Mouse (Mus musculus): ENCODE results near the gene Mbnl2.

Gene Mbnl2

DNA sequence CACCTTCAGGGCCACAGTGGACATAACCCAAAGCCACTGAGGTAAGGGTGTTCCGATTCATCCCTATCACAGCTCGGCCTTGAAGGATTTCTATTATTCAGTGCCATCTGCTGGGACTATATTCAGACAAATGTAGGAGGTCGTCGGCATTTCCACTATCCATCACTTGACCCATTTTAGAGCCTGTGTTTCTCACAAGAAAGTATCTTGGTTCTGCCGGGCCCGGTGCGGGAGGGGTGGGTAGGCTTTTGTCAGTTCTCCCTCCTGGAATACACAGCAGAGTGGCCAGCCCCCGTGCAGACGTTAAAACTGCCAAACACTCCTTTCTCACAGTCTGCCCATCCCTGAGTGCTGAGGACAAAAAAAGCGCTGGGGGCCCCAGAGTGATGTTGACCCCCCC, 134.4 kb downstream of the Mbnl2 start:
- DNase-seq (ENCODE audit: low spot score in 2 of 2): no peak

DNA sequence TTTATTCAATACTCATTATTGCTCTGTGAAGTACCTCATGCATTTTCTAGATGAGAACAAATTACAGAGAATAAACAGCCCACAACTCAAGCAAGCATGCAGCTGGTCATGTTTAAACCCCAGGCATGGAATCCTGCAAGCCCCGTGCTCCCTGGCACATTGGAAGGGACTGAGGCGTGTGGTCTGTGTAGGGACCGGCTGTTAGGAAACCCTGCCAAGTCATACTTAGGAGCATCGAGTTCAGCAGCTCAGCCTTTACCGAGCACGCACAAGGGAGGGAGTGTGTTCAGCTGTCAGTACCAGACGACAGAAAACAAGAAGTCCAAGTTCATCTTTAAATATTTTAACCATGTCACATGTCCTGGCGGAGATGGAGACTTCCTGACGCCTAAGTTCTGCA, 141.4 kb downstream of the Mbnl2 start:
- no peak for DNase-seq (ENCODE audit: low spot score in 2 of 2)

DNA sequence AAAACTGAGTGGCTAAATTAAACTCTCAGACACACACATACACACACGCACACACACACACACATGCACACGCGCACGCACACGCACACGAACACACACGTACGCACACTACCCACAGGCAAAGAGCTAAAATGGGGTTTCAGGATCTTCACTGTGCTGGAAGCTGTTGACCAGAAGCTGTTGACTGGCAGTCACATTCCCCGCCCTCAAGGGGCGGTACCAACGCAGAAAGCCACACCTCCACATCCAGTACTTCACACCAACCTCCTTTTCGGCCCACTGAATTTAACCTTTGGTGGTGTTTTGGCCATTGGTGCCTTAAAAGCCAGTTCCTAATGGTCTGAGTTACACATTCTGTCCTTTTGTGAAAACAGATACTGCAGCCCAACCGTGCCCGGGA, 143.5 kb downstream of the Mbnl2 start:
- DNase-seq (ENCODE audit: low spot score in 2 of 2): no peak

GRCm38 (mm10) chr14:120428497-120428896, 153.0 kb downstream of the Mbnl2 start:
- DNase-seq (ENCODE audit: low spot score in 2 of 2): no peak

DNA sequence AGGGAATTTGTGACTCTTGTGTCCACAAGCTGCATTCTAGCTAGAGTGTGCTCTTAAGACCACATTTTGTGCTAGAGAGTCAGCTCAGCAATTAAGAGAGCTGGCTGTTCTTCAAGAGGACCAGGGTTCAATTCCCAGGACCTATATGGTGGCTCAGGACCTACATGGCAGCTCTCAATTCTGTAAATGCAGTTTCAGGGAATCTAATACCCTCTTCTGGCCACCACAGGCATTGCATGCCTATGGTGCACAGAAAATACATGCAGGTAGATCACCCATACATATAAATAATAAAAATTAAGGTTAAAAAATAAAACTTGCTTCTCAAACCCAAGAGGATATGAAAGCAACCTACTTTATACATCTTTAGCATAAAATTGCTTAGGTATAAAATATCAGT, 157.3 kb downstream of the Mbnl2 start:
- DNase-seq (ENCODE audit: low spot score in 2 of 2): no peak

- DNase-seq (ENCODE audit: low spot score in 2 of 2): no peak
These were observed 158.5 kb downstream of the Mbnl2 start for GRCm38 (mm10) chr14:120433931-120434398.

- no peak for DNase-seq (ENCODE audit: low spot score in 2 of 2)
These were observed 159.4 kb downstream of the Mbnl2 start for GRCm38 (mm10) chr14:120434831-120435230.

- DNase-seq (ENCODE audit: low spot score in 2 of 2): no peak
These were observed 165.2 kb downstream of the Mbnl2 start for GRCm38 (mm10) chr14:120440716-120441115.

DNA sequence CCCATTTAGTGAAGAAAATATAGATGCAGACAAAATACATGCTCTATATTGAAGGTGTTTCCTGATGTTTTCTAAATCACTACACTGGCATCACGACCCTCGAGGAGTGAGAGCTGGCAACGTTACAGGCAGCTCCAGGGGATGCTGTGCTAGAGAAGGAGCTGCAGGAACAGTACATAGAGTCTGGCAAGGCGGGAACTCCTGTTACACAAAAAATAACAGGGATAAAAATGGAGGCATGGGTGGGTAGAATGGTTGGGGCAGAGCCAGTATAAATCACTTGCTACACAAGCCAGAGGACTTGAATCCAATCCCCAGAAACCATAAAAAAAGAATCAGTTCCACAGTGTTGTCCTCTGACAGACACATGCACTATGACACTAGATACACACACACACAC, 165.8 kb downstream of the Mbnl2 start:
- no peak for DNase-seq (ENCODE audit: low spot score in 2 of 2)

- DNase-seq (ENCODE audit: low spot score in 2 of 2): no peak
These were observed 166.4 kb downstream of the Mbnl2 start for GRCm38 (mm10) chr14:120441836-120442235.

DNA sequence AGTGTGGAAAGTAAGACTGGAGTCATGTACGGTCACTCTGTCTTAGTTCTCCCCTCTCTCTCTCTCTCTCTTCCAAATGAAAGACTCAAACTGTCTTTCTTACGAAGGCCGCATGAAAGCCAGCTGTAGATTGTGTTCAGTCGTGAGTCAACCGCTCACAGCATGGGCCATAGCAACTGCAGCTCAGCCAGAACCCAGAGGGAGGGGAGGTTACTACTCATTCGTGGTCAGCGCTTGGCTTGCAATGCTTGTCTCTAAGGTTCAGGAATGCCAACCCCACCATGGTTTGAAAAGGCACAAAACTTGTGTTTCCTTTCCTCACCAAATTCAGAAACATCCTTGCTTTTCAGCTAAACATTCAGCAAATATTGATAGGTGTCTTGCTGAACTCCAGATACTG, 178.8 kb downstream of the Mbnl2 start:
- DNase-seq (ENCODE audit: low spot score in 2 of 2): no peak

DNA sequence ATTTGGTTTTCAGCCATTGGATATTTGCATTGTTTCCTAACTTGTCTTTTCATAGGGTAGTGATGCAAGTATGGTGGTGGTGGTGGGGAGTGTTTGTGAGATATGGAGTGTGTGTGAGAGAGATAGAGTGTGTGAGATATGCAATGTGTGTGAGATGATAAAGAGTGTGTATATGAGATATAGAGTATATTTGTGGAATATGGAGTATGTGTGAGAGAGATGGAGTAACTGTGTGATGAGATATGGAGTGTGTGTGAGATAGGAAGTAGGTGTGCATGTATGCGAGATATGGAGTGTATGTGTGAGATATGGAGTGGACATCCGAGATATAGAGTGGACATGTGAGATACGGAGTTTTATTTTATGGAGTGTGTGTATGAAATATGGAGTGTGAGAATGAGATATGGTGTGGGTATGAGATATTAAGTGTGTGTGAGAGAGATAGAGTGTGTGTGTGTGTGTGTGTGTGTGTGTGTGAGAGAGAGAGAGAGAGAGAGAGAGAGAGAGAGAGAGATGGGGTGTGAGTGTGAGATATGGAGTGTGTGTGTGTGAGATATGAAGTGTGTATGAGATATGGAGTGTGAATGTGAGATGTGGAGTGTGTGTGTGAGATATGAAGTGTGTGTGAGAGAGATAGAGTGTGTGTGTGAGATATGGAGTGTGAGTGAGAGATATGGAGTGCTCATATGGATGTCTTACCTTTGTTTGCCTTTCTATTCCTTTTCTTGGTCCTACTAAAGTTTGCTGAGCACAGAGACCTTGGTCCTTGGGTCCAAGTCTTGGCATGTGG, 188.7 kb downstream of the Mbnl2 start:
- no peak for DNase-seq (ENCODE audit: low spot score in 2 of 2)

- no peak for DNase-seq (ENCODE audit: low spot score in 2 of 2)
These were observed 191.3 kb downstream of the Mbnl2 start for GRCm38 (mm10) chr14:120466816-120467215.

GRCm38 (mm10) chr14:120469126-120469790, 193.8 kb downstream of the Mbnl2 start:
- DNase-seq (ENCODE audit: low spot score in 2 of 2): no peak

GRCm38 (mm10) chr14:120476186-120476697, 200.8 kb downstream of the Mbnl2 start:
- no peak for DNase-seq (ENCODE audit: low spot score in 2 of 2)

DNA sequence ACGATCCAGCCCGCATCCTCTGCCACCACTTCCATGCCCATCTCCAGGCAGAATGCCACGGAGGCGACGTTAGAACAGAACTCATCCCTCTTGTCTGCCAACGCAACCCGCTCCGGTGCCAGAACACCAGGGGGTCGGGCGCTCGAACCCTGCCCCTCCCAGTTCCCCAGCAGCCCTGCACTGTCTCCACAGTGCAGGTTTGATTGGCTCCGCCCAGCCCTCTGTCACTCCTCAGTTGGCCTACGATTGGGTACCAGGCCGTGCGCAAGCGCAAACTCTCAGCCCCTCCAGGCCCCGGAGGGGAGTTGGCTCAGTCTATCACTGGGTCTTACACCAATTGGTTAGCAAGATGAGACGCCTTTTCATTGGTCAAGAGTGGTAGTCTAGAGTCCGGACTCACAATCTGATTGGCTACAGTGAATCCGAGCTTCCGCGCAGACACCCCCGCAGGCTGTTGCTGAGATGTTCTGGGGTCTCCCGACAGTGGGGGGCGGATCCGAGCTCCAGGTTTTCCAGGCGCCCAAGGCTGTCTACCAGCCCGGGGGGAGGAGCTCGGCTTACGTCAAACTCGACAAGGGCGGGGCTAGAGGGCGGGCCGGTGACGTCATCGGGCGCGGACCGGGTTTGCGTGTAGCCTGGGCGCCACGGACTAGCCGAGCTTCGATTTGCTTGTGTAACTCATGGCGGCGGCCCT, 202.0 kb downstream of the Mbnl2 start:
- peak; percentile 98 for DNase-seq (ENCODE audit: low spot score in 2 of 2)

DNA sequence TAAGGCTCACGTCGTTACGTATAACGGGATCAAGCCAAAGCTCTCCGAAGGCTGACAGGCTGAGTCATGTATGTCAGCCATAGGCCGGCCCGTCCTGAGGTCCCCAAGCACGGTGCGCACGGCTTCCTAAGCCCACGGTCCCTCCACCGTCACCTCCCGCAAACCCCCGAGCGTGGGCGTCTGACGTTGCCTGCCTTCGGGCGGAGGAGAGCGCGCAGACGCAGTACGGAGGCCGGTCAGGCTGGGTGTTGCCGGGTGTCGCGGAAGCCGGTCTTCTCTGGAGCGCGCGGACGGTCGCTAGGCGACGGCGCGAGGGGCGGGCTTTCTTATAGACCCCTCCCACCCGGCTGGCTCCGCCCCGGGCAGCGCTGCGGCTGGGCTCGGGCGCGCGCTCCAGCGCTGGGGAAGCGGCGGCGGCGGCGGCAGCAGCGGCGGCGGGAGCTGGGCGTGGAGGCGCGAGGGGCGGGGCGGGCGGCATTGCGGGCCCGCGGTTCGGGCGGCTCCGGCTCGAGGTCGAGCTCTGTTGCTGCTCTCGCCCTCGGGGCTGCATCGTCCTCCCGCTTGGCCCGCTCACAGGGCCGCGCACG, 202.6 kb downstream of the Mbnl2 start, which contains the start of gene Rap2a:
Gene Rap2a (plus strand): TSS at position 463 of the 587 bp plus-strand sequence.
- DNase-seq (ENCODE audit: low spot score in 2 of 2): peak; percentile 96

DNA sequence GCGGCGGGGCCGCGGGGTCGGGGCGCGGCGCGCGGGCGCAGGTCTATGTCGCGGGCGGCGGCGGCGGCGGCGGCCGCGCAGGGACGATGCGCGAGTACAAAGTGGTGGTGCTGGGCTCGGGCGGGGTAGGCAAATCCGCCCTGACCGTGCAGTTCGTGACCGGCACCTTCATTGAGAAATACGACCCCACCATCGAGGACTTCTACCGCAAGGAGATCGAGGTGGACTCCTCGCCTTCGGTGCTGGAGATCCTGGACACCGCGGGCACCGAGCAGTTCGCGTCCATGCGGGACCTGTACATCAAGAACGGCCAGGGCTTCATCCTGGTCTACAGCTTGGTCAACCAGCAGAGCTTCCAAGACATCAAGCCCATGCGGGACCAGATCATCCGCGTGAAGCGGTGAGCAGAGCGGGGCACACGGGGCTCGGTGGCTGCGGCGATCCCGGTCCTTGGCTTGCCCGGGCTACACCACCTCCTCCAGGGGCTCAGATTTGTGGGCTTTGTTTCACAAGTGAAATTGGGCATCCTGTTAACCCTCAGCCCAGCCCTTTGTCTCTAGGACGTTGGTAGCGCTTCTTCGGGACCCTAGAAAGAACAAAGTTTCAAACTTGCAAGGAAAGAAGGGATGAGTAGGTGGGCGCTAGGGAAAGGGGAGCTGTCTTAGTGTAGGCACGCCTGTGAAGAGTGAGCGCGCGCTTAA, 203.3 kb downstream of the Mbnl2 start:
- peak; percentile 40 to 46 for DNase-seq (ENCODE audit: low spot score in 2 of 2)

DNA sequence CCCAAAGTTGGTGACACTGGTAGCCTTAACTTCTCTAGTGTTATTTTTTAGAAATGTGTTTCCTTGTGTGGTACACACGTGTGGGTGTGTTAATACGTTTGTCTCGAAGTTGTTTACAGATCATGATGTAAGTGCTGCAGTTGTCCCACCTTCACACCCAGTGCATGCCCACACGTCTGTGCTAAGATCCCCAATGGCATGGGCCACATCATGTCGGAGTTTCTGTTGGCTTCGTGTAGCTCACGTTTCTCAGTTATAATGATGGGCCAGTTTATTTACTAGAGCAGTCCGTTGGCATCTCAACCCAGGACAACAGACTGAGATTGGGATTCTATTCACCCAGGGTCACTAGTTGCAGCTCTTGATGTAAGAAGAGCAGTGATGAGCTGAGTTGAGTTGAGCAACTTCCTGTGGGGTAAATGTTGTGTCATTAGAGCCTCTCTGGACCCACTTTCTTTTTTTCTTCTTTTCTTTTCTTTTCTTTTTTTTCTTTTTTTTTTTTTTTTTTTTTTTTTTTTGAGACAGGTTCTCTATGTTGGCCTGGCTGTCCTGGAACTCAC, 205.0 kb downstream of the Mbnl2 start:
- no peak for DNase-seq (ENCODE audit: low spot score in 2 of 2)

GRCm38 (mm10) chr14:120480927-120481326, 205.5 kb downstream of the Mbnl2 start:
- DNase-seq (ENCODE audit: low spot score in 2 of 2): no peak
